Mouse (Mus musculus) lung, embryonic 15.5 days (tissue): ENCODE data around the gene Polr3b. TPM values are rescaled to one million over a fixed set of nuclear protein-coding genes. Genes with fewer than 3 reads are reported as not detected.

Experiments
- ATAC-seq: fragments of 200-750 bp; cut with Nextera tagmentation; 2 replicates; pipeline ENCODE4 v1.8.0; 2017; ENCODE audit warnings: moderate number of reproducible peaks, borderline replicate concordance; ENCODE audit not compliant: low FRiP score, low TSS enrichment; ENCODE audit errors: extremely low read depth
- H3K27ac ChIP-seq: fragments of 300-500 bp; sonication (generic); 2 replicates; pipeline ENCODE4 v1.5.1; 2015; ENCODE audit warnings: moderate library complexity, mild to moderate bottlenecking, inconsistent platforms
- H3K27me3 ChIP-seq: fragments of 300-500 bp; sonication (generic); 2 replicates; pipeline ENCODE4 v1.6.1; 2015; ENCODE audit warnings: inconsistent platforms
- H3K36me3 ChIP-seq: fragments of 300-500 bp; sonication (generic); 2 replicates; pipeline ENCODE4 v1.6.1; 2015; ENCODE audit warnings: inconsistent platforms
- H3K4me1 ChIP-seq: fragments of 300-500 bp; sonication (generic); 2 replicates; pipeline ENCODE4 v1.6.1; 2015; ENCODE audit warnings: inconsistent platforms
- H3K4me2 ChIP-seq: fragments of 300-500 bp; sonication (generic); 2 replicates; pipeline ENCODE4 v1.6.1; 2015; ENCODE audit warnings: inconsistent platforms, mild to moderate bottlenecking, moderate library complexity
- H3K4me3 ChIP-seq: fragments of 300-500 bp; sonication (generic); 2 replicates; pipeline ENCODE4 v1.5.1; 2015; ENCODE audit warnings: mild to moderate bottlenecking, inconsistent platforms
- H3K9ac ChIP-seq: fragments of 300-500 bp; sonication (generic); 2 replicates; pipeline ENCODE4 v1.6.1; 2015; ENCODE audit warnings: inconsistent platforms
- H3K9me3 ChIP-seq: fragments of 300-500 bp; sonication (generic); 2 replicates; pipeline ENCODE4 v1.6.1; 2016; ENCODE audit warnings: inconsistent platforms
- WGBS: fragments of 180-500 bp; shearing (Covaris S2); methylation state at CpG from one replicate; pipeline ENCODE4 v1.1.7; 2015; 5-methylcytosine and 5-hydroxymethylcytosine counted together
- polyA plus RNA-seq: library from polyadenylated mRNA; unstranded; fragments of >200 nt; fragmentation: Nextera tagmentation; extraction: Ambion mirVana; gene quantifications from 2 replicates; pipeline ENCODE4 v1.2.1, GENCODE M21; 2015

Gene Polr3b
- polyA plus RNA-seq, 1 experiment from 2014 or later: 15.7 TPM

- no peaks in the 10 kb centered on the region for H3K36me3 ChIP-seq
- H3K9me3 ChIP-seq: no peaks in the 10 kb centered on the region
- H3K4me2 ChIP-seq: no peak overlapping the region
- WGBS: 71% methylated on average over 8 of the region's 8 CpGs
- no peaks in the 10 kb centered on the region for H3K27me3 ChIP-seq
- H3K4me3 ChIP-seq: no peak overlapping the region
- ATAC-seq: no peak
- H3K9ac ChIP-seq: no peak overlapping the region
- H3K4me1 ChIP-seq: peaks cover 22% of the 10 kb centered on the region
- no peak overlapping the region for H3K27ac ChIP-seq
Observed at GRCm38 (mm10) chr10:84613366-84613765, 8.7 kb upstream of the Polr3b start.

- ATAC-seq: no peak
- Histone ChIP-seq H3K27ac (no peak overlapping the region), H3K27me3 (no peaks in the 10 kb centered on the region), H3K9ac (no peak overlapping the region), H3K9me3 (no peaks in the 10 kb centered on the region), H3K4me1 (peaks cover 16% of the 10 kb centered on the region), H3K36me3 (no peaks in the 10 kb centered on the region), H3K4me3 (no peak overlapping the region), H3K4me2 (no peak overlapping the region)
- WGBS: 77% methylated on average over 3 of the region's 3 CpGs
Observed at GRCm38 (mm10) chr10:84615076-84615475, 7.0 kb upstream of the Polr3b start.

GRCm38 (mm10) chr10:84631182-84631581 lies 9.1 kb downstream of the Polr3b start:
- no peak overlapping the region for H3K27ac ChIP-seq
- ATAC-seq: no peak
- no peak overlapping the region for H3K4me2 ChIP-seq
- no peak overlapping the region for H3K9ac ChIP-seq
- WGBS: 62% methylated on average over 5 of the region's 5 CpGs
- H3K4me1 ChIP-seq: no peaks in the 10 kb centered on the region
- no peak overlapping the region for H3K4me3 ChIP-seq
- peaks cover 10% of the 10 kb centered on the region; the same call in 1 of the 2 replicates for H3K36me3 ChIP-seq
- H3K9me3 ChIP-seq: no peaks in the 10 kb centered on the region
- H3K27me3 ChIP-seq: no peaks in the 10 kb centered on the region

- 93% methylated on average over 4 of the region's 4 CpGs for WGBS
- no peaks in the 10 kb centered on the region for H3K27me3 ChIP-seq
- no peak overlapping the region for H3K9ac ChIP-seq
- no peak for ATAC-seq
- no peak overlapping the region for H3K4me3 ChIP-seq
- peaks cover 11% of the 10 kb centered on the region; the same call in 1 of the 2 replicates for H3K36me3 ChIP-seq
- H3K4me2 ChIP-seq: no peak overlapping the region
- H3K9me3 ChIP-seq: no peaks in the 10 kb centered on the region
- no peaks in the 10 kb centered on the region for H3K4me1 ChIP-seq
- H3K27ac ChIP-seq: no peak overlapping the region
Observed at GRCm38 (mm10) chr10:84632005-84632404, 9.9 kb downstream of the Polr3b start.

GRCm38 (mm10) chr10:84636656-84637055 lies 14.6 kb downstream of the Polr3b start:
- WGBS: 90% methylated on average over 10 of the region's 10 CpGs
- Histone ChIP-seq H3K9ac (no peak overlapping the region), H3K36me3 (peaks cover 36% of the 10 kb centered on the region; the same call in 1 of the 2 replicates), H3K27me3 (no peaks in the 10 kb centered on the region), H3K4me2 (no peak overlapping the region), H3K4me1 (no peaks in the 10 kb centered on the region), H3K27ac (no peak overlapping the region), H3K4me3 (no peak overlapping the region), H3K9me3 (no peaks in the 10 kb centered on the region)
- no peak for ATAC-seq

- H3K36me3 ChIP-seq: peaks cover 32% of the 10 kb centered on the region; the same call in 1 of the 2 replicates
- H3K27me3 ChIP-seq: no peaks in the 10 kb centered on the region
- H3K4me2 ChIP-seq: no peak overlapping the region
- H3K27ac ChIP-seq: no peak overlapping the region
- WGBS: 85% methylated on average over 4 of the region's 4 CpGs
- H3K9me3 ChIP-seq: no peaks in the 10 kb centered on the region
- no peak overlapping the region for H3K9ac ChIP-seq
- no peaks in the 10 kb centered on the region for H3K4me1 ChIP-seq
- no peak overlapping the region for H3K4me3 ChIP-seq
- no peak for ATAC-seq
Observed at GRCm38 (mm10) chr10:84638382-84638781, 16.3 kb downstream of the Polr3b start.

GRCm38 (mm10) chr10:84639525-84640287 lies 17.6 kb downstream of the Polr3b start:
- no peaks in the 10 kb centered on the region for H3K9me3 ChIP-seq
- H3K9ac ChIP-seq: no peak overlapping the region
- no peak overlapping the region for H3K4me2 ChIP-seq
- no peak overlapping the region for H3K27ac ChIP-seq
- peaks cover 30% of the 10 kb centered on the region; the same call in 1 of the 2 replicates for H3K36me3 ChIP-seq
- WGBS: 59% methylated on average over 4 of the region's 4 CpGs
- H3K4me3 ChIP-seq: no peak overlapping the region
- no peaks in the 10 kb centered on the region for H3K4me1 ChIP-seq
- H3K27me3 ChIP-seq: no peaks in the 10 kb centered on the region
- ATAC-seq: no peak

GRCm38 (mm10) chr10:84640861-84641260 lies 18.8 kb downstream of the Polr3b start:
- Histone ChIP-seq H3K36me3 (peaks cover 25% of the 10 kb centered on the region; the same call in 1 of the 2 replicates), H3K4me1 (no peaks in the 10 kb centered on the region), H3K27ac (no peak overlapping the region), H3K4me2 (no peak overlapping the region), H3K27me3 (no peaks in the 10 kb centered on the region), H3K4me3 (no peak overlapping the region), H3K9ac (no peak overlapping the region), H3K9me3 (no peaks in the 10 kb centered on the region)
- no peak for ATAC-seq
- WGBS: 87% methylated on average over 7 of the region's 7 CpGs

- no peak for ATAC-seq
- H3K9me3 ChIP-seq: no peaks in the 10 kb centered on the region
- no peaks in the 10 kb centered on the region for H3K27me3 ChIP-seq
- H3K4me2 ChIP-seq: no peak overlapping the region
- peaks cover 1% of the 10 kb centered on the region; the same call in 1 of the 2 replicates for H3K4me1 ChIP-seq
- no peak overlapping the region for H3K27ac ChIP-seq
- H3K4me3 ChIP-seq: no peak overlapping the region
- 53% methylated on average over 2 of the region's 2 CpGs for WGBS
- no peak overlapping the region for H3K9ac ChIP-seq
- peaks cover 25% of the 10 kb centered on the region; the same call in 1 of the 2 replicates for H3K36me3 ChIP-seq
Observed at GRCm38 (mm10) chr10:84641576-84641975, 19.5 kb downstream of the Polr3b start.

GRCm38 (mm10) chr10:84645940-84646339 lies 23.8 kb downstream of the Polr3b start:
- WGBS: 68% methylated on average over 8 of the region's 8 CpGs

GRCm38 (mm10) chr10:84646506-84647102 lies 24.5 kb downstream of the Polr3b start:
- Histone ChIP-seq H3K4me2 (no peak overlapping the region), H3K9me3 (no peaks in the 10 kb centered on the region), H3K27ac (peak overlapping the region; percentile 46), H3K9ac (no peak overlapping the region), H3K4me3 (no peak overlapping the region), H3K27me3 (no peaks in the 10 kb centered on the region), H3K36me3 (peaks cover 19% of the 10 kb centered on the region; the same call in 1 of the 2 replicates), H3K4me1 (peaks cover 5% of the 10 kb centered on the region; the same call in 1 of the 2 replicates)
- WGBS: 72% methylated on average over 12 of the region's 12 CpGs
- no peak for ATAC-seq

More at GRCm38 (mm10) chr10:84645940-84646339, 23.8 kb downstream of the Polr3b start:
- Histone ChIP-seq H3K9ac (no peak overlapping the region), H3K27ac (peak overlapping the region; percentile 46; the same call in 1 of the 2 replicates), H3K36me3 (peaks cover 17% of the 10 kb centered on the region; the same call in 1 of the 2 replicates), H3K4me3 (no peak overlapping the region), H3K9me3 (no peaks in the 10 kb centered on the region), H3K4me2 (no peak overlapping the region), H3K4me1 (peaks cover 5% of the 10 kb centered on the region; the same call in 1 of the 2 replicates), H3K27me3 (no peaks in the 10 kb centered on the region)
- ATAC-seq: no peak

- Histone ChIP-seq H3K9me3 (no peaks in the 10 kb centered on the region), H3K27me3 (no peaks in the 10 kb centered on the region), H3K9ac (no peak overlapping the region), H3K4me3 (no peak overlapping the region), H3K4me1 (peaks cover 5% of the 10 kb centered on the region; the same call in 1 of the 2 replicates), H3K36me3 (peaks cover 22% of the 10 kb centered on the region; the same call in 1 of the 2 replicates), H3K27ac (no peak overlapping the region), H3K4me2 (no peak overlapping the region)
- ATAC-seq: no peak
- 84% methylated on average over 5 of the region's 5 CpGs for WGBS
Observed at GRCm38 (mm10) chr10:84647264-84647663, 25.2 kb downstream of the Polr3b start.
